Mouse (Mus musculus): ENCODE measurements around the gene Bdh1.
"Not testable (repeated sequence)": the region's sequence is repeated elsewhere in the genome, so short reads cannot be mapped to it uniquely, and the experiment has no call there.

The Bdh1 gene

DNA sequence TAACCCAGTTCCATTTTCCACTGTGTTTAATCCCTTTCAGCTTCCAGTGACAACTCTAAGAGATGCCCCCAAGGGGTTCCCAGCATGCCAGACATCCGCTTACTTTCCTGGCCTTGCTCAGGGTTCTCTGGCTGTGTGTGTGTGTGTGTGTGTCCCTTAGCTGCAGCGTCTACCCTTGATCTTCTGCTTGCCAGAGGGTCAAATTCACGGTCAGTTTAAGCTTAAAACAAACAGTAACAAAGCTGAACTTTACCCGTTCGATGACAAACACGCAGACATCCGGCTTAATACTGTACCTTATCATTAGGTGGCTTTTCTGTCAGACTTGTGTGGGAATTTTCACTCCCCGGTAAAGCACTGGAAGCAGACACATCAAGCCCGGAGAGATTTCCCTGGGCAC lies at the start of gene Bdh1:
Bdh1 (plus strand) TSS at position 281 of the 400 bp plus-strand sequence.
- no peak for DNase-seq (ENCODE audit: low spot score)

DNA sequence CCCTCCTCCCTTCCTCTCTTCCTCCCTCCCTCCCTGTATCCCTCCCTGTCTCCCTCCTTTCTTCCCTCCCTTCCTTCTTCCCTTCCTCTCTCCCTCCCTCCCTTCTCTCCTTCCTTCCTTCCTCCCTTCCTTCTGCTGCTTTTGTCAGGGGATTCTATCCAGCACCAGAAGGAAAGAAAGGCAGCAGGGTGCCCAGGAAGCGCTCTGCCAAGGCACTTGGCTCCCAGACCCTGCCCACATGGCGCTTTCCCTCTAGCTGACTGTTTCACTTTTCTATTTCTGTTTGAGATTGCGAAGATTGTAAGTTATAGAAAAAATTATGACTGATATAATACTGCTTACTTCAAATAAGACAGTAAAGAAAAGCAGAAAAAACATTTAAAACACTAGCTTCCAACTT lies 49.8 kb upstream of the Bdh1 start:
- not testable (repeated sequence) for DNase-seq (ENCODE audit: low spot score)

DNA sequence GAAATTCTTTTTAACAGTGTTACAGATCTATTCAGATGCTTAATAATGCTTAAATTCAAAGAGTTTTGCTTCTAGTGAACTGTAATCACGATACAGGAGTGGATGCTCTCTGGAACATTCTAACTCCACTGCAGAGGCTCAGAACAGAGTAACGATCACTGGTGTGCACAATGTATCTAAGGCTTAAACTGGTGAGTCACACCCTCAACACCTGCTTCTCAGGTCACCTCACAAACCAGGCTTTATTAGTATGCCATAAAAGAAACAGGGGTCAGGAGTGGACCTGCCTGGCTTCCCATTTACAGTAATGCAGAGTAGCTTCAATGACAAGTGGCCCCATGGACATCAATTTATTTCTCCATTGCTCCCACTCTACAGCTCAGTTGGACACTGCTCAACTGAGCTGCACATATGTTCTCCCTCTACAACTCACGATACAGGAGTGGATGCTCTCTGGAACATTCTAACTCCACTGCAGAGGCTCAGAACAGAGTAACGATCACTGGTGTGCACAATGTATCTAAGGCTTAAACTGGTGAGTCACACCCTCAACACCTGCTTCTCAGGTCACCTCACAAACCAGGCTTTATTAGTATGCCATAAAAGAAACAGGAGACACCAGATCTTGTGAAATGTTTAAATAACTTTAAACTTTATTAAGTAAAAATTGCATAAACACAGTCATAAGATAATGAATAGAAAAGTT lies 46.0 kb upstream of the Bdh1 start:
- DNase-seq (ENCODE audit: low spot score) = not testable (repeated sequence)

DNA sequence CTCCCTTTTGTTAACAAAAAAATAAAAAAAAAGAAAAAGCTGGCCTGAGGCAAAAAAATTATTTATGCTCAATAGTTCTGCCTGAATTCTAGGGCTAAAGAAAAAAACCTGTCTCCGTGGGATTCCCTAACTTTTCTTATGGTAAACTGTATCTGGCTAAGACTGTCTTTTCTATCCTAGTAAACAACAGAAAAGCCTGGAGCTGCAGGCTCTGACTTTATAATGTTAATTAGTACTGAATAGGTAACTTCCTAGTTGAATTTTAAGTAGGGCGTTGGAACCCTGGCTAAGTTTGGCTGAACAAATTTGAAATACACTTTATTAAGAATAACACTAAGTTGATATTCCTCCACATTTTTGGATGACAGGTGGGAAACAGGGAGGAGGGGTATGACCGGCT lies 33.8 kb upstream of the Bdh1 start:
- not testable (repeated sequence) for DNase-seq (ENCODE audit: low spot score)

DNA sequence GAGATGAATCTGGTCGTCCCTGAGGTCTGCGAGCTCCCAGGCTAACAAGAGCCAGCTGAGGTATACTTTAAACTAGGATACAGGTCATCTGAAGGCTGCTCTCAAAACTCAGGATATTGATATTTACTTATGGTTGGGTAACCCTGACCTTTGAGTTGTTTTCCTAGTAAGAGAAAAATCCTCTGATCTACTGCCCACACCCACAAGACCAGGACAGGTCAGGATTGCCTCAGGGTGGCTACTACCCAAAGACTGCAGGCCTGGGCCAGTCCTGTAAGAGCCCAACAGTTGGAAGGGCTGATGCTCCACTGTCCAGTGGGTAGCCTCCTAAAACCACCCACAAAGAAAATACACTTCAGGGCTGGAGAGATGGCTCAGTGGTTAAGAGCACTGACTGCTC lies 22.8 kb upstream of the Bdh1 start:
- no peak for DNase-seq (ENCODE audit: low spot score)

DNA sequence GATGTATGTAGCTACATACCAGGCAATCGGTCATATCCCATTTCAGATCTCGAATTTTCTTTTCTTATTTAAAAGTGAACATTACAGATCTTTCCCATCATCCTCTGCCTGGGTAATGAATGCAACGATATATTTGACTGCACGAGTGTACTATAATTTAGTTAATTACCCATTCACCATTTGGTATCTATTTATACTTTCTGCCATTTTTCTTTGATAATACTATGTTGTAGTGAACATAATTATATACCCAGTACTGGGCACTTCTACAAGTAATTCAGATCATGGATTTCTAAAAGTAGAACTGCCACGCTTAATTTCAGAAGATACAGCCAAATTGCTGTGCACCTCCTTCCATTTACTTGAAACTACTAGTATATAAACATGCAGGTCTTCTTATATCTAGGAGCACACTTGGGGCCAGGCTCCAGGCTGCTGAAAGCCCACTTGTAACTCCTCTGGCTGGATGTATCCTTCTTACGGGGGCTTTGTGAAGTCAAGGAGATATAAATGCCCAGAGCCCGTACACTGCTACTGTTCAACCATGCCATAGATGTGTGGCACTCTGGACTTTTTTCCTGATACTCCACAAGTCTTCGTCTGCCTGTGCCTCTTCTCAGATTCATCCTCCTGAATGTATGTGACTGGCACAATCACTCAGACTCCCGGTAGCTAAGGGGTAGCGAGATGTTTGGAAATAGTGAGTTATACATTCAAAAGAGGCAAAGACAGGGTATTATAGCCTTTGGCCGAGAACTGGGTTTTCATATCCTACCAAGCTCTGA lies 21.0 kb upstream of the Bdh1 start:
- no peak for DNase-seq (ENCODE audit: low spot score)

DNA sequence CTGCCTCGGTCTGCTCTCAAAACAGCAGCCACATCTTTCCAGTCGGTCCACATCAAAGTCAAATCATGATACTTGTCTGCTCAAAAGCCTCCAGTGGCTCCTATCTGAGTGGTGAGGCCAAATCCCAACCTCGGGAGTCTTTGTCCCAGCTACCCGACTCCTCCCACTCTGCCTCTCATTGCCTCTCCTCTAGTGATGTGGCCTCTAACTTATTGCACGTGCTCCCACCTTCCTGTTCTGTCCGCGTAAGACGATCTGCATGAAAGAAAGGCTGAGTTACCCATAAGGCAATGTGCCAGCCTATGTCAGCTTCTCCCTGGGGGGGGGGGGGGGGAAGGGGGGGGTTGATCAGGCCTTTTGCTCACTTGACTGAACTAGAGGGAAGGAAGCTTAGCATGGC lies 20.0 kb upstream of the Bdh1 start:
- no peak for DNase-seq (ENCODE audit: low spot score)

DNA sequence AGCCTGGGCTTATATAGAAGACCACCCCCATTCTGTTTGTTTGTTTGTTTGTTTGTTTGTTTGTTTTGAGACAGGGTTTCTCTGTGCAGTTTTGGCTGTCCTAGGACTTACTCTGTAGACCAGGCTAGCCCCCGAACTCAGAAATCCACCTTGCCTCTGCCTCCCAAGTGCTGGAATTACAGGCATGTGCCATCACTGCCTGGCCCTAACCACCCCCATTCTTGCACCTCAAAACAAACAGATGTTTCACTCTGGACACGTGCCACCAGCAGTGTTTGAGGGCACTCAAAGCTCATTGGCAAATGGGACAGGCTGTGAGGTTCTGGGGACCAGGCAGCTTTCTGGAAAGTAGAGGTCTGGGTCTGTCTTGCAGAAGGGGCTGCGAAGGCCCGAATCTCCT lies 18.1 kb upstream of the Bdh1 start:
- no peak for DNase-seq (ENCODE audit: low spot score)

DNA sequence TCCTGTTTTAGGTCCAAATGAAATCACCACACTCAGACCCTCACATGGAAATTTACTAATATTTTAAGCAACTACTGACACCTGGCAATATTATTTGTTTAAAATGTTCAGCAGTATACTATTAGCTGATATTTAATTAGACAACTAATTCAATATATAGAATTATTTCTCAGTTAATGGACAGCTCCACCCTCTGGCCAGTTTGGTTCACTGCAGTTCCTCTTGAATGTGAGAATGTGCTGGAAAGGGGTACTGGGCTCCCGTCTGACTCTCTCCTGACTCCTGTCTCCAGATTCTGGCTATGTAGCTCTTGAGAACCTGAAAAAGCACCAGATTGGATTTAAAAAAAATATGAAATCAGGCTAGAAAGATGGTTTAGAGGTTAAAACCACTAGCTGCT lies 17.0 kb upstream of the Bdh1 start:
- no peak for DNase-seq (ENCODE audit: low spot score)

DNA sequence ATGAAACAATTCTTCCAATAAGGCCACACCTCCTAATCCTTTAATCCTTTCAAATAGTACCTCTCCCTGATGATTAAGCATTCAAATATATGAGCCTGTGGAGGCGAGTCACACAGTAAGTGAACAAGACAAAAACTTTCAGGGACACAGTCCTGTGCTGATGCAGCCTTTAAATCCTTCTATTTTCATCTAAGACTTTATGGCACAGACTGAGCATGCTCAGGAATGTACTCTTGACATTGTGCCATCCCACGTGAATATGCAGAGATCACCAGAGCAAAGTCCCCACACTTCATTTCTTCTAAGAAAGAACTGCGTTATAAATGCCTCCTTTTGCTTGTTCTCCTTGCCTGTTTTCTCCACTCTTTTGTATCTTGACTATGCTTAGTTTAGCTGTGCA lies 14.2 kb upstream of the Bdh1 start:
- no peak for DNase-seq (ENCODE audit: low spot score)

DNA sequence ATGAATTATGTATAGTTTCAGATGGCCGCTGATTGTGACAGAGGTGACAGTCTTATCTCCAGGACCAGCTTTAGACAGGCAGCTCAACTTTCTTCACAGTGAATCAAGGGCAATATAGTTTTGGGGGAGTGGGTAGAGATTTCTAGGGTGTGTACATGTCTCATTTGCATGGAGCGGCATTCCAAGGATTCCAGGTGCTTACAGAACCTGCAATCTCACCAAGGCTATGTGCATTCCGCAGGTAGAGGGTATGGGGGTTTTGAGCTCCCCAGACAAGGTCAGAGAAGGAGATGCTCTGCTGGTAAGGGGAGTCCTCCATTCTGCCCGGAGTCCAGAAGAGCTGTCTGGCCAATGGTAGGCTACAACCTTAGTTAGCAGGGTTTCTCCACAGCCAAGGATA lies 11.1 kb upstream of the Bdh1 start:
- no peak for DNase-seq (ENCODE audit: low spot score)

DNA sequence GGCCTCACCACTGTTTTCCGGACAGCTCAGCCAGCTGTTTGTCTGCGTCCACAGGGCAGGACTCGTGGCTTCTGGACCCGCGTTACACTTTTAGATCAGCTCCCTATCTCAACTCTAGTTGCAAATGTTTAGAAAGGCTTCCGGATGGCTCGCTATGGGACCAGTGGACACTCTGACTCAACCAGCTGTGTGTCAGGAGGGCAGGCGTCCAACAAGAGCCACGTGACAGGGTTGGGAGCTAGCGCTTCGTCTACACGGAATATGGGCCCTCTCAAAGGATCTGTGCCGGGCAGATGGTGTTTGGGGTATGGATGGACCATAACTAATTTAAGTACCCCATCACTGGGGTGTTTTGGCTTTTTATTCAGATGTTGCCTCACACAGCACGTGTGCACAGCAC lies 9.8 kb upstream of the Bdh1 start:
- no peak for DNase-seq (ENCODE audit: low spot score)

DNA sequence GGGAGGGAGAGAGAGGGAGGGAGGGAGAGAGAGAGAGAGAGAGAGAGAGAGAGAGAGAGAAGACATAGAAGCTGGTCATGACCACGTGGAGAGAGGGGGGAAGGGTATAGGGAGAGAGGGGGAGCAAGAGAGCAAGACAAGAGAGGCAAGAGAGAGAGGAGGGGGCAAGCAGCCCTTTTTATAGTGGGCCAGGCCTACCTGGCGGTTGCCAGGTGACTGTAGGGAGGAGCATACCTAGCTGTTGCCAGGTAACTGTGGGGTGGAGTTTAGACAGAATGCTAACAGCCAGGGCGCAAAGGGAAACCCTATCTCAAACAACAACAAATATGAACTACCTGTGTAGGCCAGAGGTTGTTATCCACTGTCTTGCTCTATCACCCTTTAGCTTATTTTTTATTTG lies 8.3 kb upstream of the Bdh1 start:
- DNase-seq (ENCODE audit: low spot score) = no peak

DNA sequence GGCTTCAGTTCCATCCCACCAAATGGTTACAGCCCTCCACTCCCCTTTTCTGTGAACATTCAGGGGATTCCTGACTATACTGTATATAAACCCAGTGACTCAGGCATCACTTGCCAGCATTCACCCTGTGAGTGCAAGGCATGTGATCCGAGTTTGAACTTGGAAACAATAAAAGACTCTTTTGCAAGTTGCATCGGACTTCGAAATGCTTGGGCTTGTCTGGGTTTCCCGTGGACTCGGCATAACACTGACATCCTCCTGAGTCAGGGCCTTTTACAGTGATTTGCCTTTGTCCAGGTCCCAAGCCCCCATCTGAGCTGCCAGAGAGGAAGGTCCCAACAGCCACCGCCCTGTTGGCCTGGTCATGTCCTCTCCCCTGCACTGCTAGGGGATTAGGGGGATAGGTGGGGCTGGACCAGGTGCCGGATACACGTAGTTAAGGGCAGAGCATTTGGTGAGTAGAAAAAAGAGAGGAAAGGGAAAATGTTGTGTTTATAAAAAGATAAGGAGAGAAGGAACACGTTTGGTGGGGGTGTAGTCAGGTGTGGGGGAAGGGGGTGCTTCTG lies 6.1 kb upstream of the Bdh1 start:
- DNase-seq (ENCODE audit: low spot score) = no peak

DNA sequence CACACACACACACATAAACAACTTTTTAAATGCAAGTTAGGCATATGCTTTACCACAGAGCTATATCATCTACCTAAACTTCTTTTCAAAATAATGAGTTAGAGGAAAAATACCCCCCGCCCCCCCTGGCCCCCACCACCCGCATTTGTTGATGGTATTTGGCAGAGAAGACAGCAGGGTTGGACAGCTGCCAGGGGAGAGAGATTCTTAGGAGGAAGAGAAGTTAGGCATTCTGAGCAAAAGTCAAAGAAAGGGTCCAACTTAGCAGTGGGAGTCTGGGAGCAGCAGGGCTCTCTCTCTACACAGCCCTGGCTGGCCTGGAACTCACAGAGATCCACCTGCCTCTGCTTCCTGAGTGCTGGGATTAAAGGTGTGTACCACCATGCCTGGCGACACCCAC lies 3.4 kb upstream of the Bdh1 start:
- no peak for DNase-seq (ENCODE audit: low spot score)

DNA sequence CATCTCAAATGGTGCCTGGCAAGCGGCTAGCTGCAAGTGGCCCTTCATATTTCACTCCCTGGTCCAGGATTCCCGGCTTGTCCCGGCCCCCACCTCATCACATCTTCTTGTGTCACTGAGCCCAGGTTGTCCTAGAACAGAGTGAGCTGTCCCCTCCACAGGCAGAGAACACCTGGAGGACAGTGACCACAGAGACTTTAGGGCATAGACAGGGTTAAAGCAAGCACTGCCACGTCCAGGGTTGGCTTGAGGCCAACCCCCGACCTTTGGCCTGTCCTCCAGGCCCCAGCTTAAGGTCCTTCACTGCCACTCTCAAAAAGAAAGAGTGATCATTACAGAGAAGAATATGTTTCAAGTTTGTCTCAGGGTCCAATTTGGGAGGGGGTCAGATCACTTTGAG lies 2.6 kb upstream of the Bdh1 start:
- DNase-seq (ENCODE audit: low spot score) = no peak

DNA sequence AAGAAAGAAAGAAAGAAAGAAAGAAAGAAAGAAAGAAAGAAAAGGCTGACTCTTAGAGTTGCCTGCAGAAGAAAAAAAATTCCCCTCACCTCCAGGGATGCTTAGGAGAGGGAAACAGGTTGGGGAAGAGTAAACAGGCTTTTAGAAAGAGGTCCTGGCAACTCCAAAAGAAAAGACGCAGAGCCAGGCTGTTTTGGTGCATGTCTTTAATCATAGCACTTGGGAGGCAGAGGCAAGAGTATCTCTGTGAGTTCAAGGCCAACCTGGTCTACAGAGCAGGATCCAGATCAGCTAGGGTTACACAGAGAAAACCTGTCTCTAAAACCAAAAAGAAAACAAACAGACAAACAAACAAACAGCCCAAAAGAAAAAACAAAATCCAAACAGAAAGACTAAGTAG lies 642 bp downstream of the Bdh1 start:
- no peak for DNase-seq (ENCODE audit: low spot score)

DNA sequence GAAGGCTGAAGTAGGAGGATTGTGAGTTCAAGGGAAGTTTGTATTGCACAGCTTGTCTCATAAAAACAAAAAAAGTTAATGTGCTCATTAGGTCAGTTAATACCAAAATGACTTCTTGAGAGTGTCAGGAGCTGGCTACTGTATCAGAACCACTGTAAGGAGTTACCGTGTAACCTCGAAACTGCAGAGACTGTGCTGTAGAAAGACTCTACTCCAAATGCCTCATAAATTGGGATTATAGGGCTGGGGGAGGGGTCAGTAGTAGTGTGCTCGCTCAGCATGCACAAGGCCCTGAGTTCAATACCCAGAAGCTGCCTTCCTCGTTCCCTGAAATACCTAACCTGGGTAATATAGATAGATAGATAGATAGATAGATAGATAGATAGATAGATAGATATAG lies 1.3 kb downstream of the Bdh1 start:
- DNase-seq (ENCODE audit: low spot score) = no peak

DNA sequence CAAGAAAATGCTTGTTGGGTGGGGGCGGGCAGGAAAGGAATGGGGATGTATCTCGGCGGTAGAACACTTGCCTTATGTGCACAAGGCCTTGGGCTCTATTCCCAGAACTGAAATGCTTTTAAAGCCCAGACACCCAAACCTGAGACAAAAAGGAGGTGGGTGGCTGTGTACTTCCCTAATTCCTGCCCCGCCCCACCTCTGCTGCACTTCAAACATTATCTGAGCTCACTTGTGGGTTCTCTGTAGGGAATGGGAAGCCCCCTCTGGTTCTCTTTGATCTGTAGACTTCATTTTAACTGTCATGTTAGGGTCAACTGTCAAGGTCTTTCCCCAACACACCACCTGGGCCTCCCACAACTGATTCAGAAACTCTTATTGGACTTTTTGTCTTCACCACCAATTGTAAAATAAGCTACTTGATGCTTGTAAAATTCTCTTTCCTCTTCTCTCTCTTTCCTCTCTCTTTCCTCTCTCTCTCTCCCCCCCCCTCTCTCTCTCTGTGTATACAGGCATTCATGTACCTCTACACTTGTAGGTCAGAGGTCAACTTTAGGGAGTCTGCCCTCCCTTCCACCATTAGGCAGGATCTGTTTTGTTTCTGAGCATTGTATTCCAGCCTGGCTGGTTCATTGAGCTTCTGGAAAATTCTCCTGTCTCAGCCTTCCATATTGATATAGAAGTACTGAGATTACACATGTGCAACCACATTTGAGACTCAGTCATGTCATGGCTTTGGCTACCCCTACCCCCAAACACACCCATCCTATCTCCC lies 2.5 kb downstream of the Bdh1 start:
- DNase-seq (ENCODE audit: low spot score) = no peak

DNA sequence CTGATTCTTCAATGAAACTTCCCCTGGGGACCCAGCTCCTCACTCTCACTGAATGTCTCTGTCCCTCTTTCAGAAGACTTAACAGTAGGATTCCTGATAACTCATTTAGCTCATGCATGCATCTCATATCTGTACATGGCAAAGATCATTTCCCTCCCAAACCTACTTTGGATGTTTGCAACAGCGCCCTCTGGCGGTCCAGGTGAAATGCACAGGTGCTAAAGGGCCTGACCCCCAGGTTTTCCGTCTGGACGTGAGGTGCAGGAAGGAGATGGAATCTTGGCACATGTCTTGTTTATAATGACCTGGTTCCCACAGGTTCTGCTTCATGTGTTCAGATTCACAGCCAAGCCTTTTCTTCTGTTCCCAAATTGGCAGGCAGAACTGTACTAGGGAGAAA lies 3.4 kb downstream of the Bdh1 start:
- DNase-seq (ENCODE audit: low spot score) = peak; percentile 60

DNA sequence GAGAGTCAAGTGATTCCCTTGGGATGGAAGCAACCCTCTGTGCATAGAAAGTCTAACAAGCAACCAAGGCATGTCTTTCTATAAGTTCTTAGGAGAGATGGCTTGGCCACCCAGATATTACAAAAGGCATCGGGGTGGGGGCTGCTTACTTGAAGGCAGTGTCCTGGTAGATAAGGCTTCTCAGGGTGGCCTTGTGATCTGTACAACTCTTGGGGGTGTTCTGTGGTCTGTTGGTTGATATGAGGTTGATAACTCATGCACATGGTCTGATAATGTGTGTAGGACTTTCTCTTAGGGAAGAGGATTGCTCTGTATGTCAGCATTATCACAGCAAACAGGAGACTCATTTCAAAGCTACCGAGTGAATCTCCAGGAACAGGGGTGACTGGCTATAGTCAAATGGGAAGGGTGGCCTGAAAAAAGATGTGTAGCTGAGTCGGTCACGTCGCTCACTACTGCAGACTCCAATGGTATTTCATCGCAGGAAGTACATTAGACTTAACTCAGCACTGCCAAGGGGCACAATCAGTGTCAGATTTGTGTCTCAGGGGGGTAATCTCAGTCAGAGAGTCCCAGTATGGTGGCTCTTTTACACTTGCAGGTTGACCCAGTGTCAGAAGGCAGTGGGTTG lies 4.5 kb downstream of the Bdh1 start:
- DNase-seq (ENCODE audit: low spot score) = no peak

DNA sequence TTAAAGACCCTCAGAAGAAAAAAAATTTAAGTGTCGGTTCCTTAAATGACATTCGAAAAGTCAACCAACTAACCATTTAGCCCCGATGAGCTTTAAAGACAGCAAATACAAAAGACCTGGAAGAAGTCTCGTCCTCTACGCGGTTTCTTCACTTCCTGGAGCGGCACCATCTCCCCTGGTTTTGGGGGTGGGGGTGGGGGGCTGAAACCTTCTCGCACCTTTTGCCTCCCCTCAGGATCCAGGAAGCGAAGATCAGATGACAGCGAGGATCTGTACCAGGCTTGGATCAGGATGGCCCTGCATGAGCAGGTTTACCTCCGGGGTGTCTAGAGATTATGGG lies 6.2 kb downstream of the Bdh1 start:
- DNase-seq (ENCODE audit: low spot score) = no peak

Data from testis, postnatal 14 days (tissue).